Mouse (Mus musculus) urinary bladder, postnatal 14 days (tissue): ENCODE measurements around the gene Gm17175.
"Not testable (repeated sequence)": the region's sequence is repeated elsewhere in the genome, so short reads cannot be mapped to it uniquely, and the experiment has no call there.

Experiments used
- DNase-seq: peaks from one replicate; pipeline ENCODE4 v3.0.0; 2021; ENCODE audit warnings: low spot score

Gm17175 gene

GRCm38 (mm10) chr14:51573963-51574362 is at the start of gene Gm17175:
Gene Gm17175 (minus strand): TSS chr14:51574063.
- not testable (repeated sequence) for DNase-seq

- no peak for DNase-seq
Observed at GRCm38 (mm10) chr14:51611210-51611609, 37.3 kb upstream of the Gm17175 start, which contains the start of gene Gm17078. Gene Gm17078 (minus strand): TSS chr14:51611310.

- not testable (repeated sequence) for DNase-seq
Observed at GRCm38 (mm10) chr14:51592039-51592438, 18.2 kb upstream of the Gm17175 start, which contains the start of gene Gm17174. Gene Gm17174 (minus strand): TSS chr14:51592139.

GRCm38 (mm10) chr14:51552490-51552889 is 21.4 kb downstream of the Gm17175 start, which contains the start of gene Gm5622:
Gene Gm5622 (plus strand): TSS chr14:51552790.
- DNase-seq, result no peak
